Mouse (Mus musculus) testis, adult 2 months (tissue): ENCODE results near the gene Gpr132.

Experiments
- CTCF ChIP-seq: fragments of 200-500 bp; IDR thresholded peaks from 2 replicates; pipeline ENCODE4 v1.5.1; 2012; ENCODE audit warnings: low read depth, mild to moderate bottlenecking, inconsistent platforms, low read length, moderate library complexity; ENCODE audit not compliant: control insufficient read depth, insufficient read depth, insufficient replicate concordance
- POLR2A ChIP-seq: fragments of 200-500 bp; IDR thresholded peaks from 2 replicates; pipeline ENCODE4 v1.6.1; 2012; ENCODE audit warnings: low read depth, mild to moderate bottlenecking, inconsistent platforms, low read length, moderate library complexity; ENCODE audit not compliant: control insufficient read depth

DNA sequence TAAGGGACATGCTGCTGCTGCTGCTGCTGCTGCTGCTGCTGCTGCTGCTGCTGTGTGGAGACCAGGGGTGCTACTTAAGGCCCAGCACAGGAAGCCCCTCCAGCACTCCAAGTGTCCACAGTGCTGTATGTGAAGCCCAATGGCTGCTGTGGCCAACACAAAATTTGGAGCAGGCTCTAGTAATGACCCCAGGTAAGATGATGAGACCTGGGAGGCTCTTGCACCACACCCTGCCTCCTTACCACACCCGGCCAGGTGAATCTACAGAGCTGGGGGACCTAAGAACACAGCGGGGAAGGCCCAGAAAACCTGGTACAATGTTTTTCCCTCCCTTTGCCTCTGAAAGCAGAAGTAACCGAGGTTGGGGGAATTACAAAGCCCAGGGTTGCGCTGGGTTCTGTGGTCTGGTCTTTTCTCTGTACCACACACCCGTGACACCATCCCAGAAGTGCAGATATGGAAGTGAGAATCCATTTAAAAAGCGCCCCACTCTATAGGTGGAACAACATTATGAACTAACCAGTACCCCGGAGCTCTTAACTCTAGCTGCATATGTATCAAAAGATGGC, 838 bp downstream of the Gpr132 start:
- TF ChIP-seq CTCF (no peak), POLR2A (no peak)
